Comparison of ENCODE assay signal across 8 mouse cellular contexts in genomic region chr3:104790401-104790937, GRCm38 (mm10). TPM values are rescaled to one million over a fixed set of nuclear protein-coding genes. Genes with fewer than 3 reads are reported as not detected.
DNase-seq lines count a peak whose midpoint lies in the region; ATAC-seq and TF ChIP-seq lines count a peak whose summit lies in the region.

No protein-coding gene starts in this region.

- H3K9me3 ChIP-seq in heart, embryonic 14.5 days (ENCODE audit: control insufficient read depth, low read length) = no peaks in the 10 kb centered on the region

- TF ChIP-seq POLR2A in cortical plate, adult 2 months (IDR thresholded peaks at IDR 0.05; ENCODE audit: extremely low read depth, insufficient read depth, low read length) = no peak

- peaks cover 14% of the 10 kb centered on the region for H3K4me1 ChIP-seq in cortical plate, adult 2 months (ENCODE audit: control insufficient read depth, insufficient read depth, low read length)
- peaks cover 50 to 61% of the 10 kb centered on the region in 2 experiments for H3K4me1 ChIP-seq in heart, embryonic 14.5 days (ENCODE audit: control insufficient read depth in 2 of 2, insufficient read depth in 2 of 2, low read length in 2 of 2)

- ATAC-seq in heart, embryonic 14.5 days (ENCODE audit: insufficient number of reproducible peaks, insufficient read depth, low FRiP score, low read depth) = peak; percentile 8; the same call in 1 of the 2 replicates
- ATAC-seq in monocyte, adult 5-6 weeks (replicated peaks; ENCODE audit: insufficient number of reproducible peaks, low FRiP score, low TSS enrichment, poor library complexity, severe bottlenecking) = no peak

- H3K27me3 ChIP-seq in heart, embryonic 14.5 days (ENCODE audit: control insufficient read depth, insufficient read depth, low read length) = no peaks in the 10 kb centered on the region

- H3K9ac ChIP-seq in heart, embryonic 14.5 days (ENCODE audit: low read length) = peak overlapping the region; percentile 95

- peak; percentile 26 for DNase-seq in adrenal gland, adult 2 months
- no peak for DNase-seq in adrenal gland, postnatal 4 days (ENCODE audit: low spot score in 2 of 2)
- peak; percentile 62 for DNase-seq in kidney, postnatal 10 days
- peak; percentile 54 for DNase-seq in mesoderm, embryonic 11.5 days (ENCODE audit: low read depth, low spot score)
- no peak for DNase-seq in cerebellum, adult 9-10 months

- H3K36me3 ChIP-seq in heart, embryonic 14.5 days (ENCODE audit: control insufficient read depth, insufficient read depth, low read length) = peaks cover 49% of the 10 kb centered on the region

- no peak overlapping the region for H3K27ac ChIP-seq in cortical plate, adult 2 months (ENCODE audit: insufficient read depth, low read length)
- peak overlapping the region; percentile 91 to 95 for H3K27ac ChIP-seq in heart, embryonic 14.5 days (replicated peaks in 1 of 2; ENCODE audit: control insufficient read depth in 1 of 2, insufficient read depth in 1 of 2, low read depth in 2 of 2, low read length in 2 of 2)

- H3K4me3 ChIP-seq in cortical plate, adult 2 months (ENCODE audit: insufficient read depth, low read length) = 0 out of 2 replicates have a peak overlapping the region, but pooled peaks have one; percentile 12
- H3K4me3 ChIP-seq in heart, embryonic 14.5 days (ENCODE audit: control insufficient read depth in 1 of 2, insufficient read depth in 1 of 2, low read depth in 1 of 2, low read length in 2 of 2) = peak overlapping the region; percentile 83 to 93

- H3K4me2 ChIP-seq in heart, embryonic 14.5 days (ENCODE audit: low read length) = peak overlapping the region; percentile 90

- 7% methylated on average over 6 of the region's 6 CpGs for WGBS in heart, embryonic 14.5 days

- TF ChIP-seq CTCF in cortical plate, adult 2 months (IDR thresholded peaks at IDR 0.05; ENCODE audit: extremely low read depth, insufficient read depth, low read length) = no peak

RNA-seq across cellular contexts. Expression of gene Rhoc, which starts 2.3 kb away (rescaled TPM):
- 100 to 1,000 TPM; 128 to 132 TPM for total RNA-seq in adrenal gland, adult 2 months (2021)
- polyA plus RNA-seq in adrenal gland, adult 2 months (2012; rRNA removed) = 61.3 and 69.7 TPM in 2 replicates
- total RNA-seq in adrenal gland, postnatal 4 days (2021) = 100 to 1,000 TPM; 190 to 195 TPM
- polyA plus RNA-seq in cortical plate, adult 2 months (2012; rRNA removed) = 26.5 and 32.5 TPM in 2 replicates
- polyA plus RNA-seq in heart, embryonic 14.5 days (2014; fragmentation: Nextera tagmentation; extraction: Ambion mirVana) = 178 and 202 TPM in 2 replicates
- 10.9 to 45.4 TPM (median 13.3 TPM) in 3 replicates for total RNA-seq in monocyte, adult 5-6 weeks (2017)

RNA-seq across cellular contexts. Expression of gene Fam19a3, which starts 8.8 kb away (rescaled TPM):
- total RNA-seq in adrenal gland, adult 2 months (2021) = 1 to 10 TPM in 1 of 2 experiments, under 1 TPM in 1; 0.43 to 1.3 TPM
- polyA plus RNA-seq in adrenal gland, adult 2 months (2012; rRNA removed) = 0.46 and 2.1 TPM in 2 replicates
- total RNA-seq in adrenal gland, postnatal 4 days (2021) = 1 to 10 TPM; 1.2 to 1.3 TPM
- polyA plus RNA-seq in cortical plate, adult 2 months (2012; rRNA removed) = 0.08 TPM in 2 replicates
- polyA plus RNA-seq in heart, embryonic 14.5 days (2014; fragmentation: Nextera tagmentation; extraction: Ambion mirVana) = 1.0 and 1.9 TPM in 2 replicates
- 0.32 to 4.9 TPM (median 1.9 TPM) in 3 replicates for total RNA-seq in monocyte, adult 5-6 weeks (2017)

RNA-seq across cellular contexts. Expression of gene Ppm1j, which starts 9.6 kb away (rescaled TPM):
- 10 to 100 TPM in 1 of 2 experiments, 1 to 10 TPM in 1; 5.0 to 13.1 TPM for total RNA-seq in adrenal gland, adult 2 months (2021)
- polyA plus RNA-seq in adrenal gland, adult 2 months (2012; rRNA removed) = 11.6 and 12.2 TPM in 2 replicates
- total RNA-seq in adrenal gland, postnatal 4 days (2021) = 1 to 10 TPM; 8.8 to 9.2 TPM
- 0.93 and 1.1 TPM in 2 replicates for polyA plus RNA-seq in cortical plate, adult 2 months (2012; rRNA removed)
- polyA plus RNA-seq in heart, embryonic 14.5 days (2014; fragmentation: Nextera tagmentation; extraction: Ambion mirVana) = 33.0 and 33.2 TPM in 2 replicates
- 29.4 to 78.1 TPM (median 44.9 TPM) in 3 replicates for total RNA-seq in monocyte, adult 5-6 weeks (2017)

RNA-seq across cellular contexts. Expression of gene Mov10, which starts 27.9 kb away (rescaled TPM):
- 10 to 100 TPM; 16.7 to 18.9 TPM for total RNA-seq in adrenal gland, adult 2 months (2021)
- polyA plus RNA-seq in adrenal gland, adult 2 months (2012; rRNA removed) = 13.2 and 15.3 TPM in 2 replicates
- total RNA-seq in adrenal gland, postnatal 4 days (2021) = 10 to 100 TPM; 49.0 to 52.8 TPM
- polyA plus RNA-seq in cortical plate, adult 2 months (2012; rRNA removed) = 11.8 and 13.4 TPM in 2 replicates
- 20.9 and 22.1 TPM in 2 replicates for polyA plus RNA-seq in heart, embryonic 14.5 days (2014; fragmentation: Nextera tagmentation; extraction: Ambion mirVana)
- total RNA-seq in monocyte, adult 5-6 weeks (2017) = 3.2 to 8.2 TPM (median 7.1 TPM) in 3 replicates

Comparison
In these comparisons a context has a peak if more than half of its experiments do, and no peak if none do; other contexts are left out.
1. DNase-seq: peak in adrenal gland, adult 2 months (single experiment), kidney, postnatal 10 days (single experiment) and mesoderm, embryonic 11.5 days (single experiment); none in adrenal gland, postnatal 4 days (0 of 2) and cerebellum, adult 9-10 months (single experiment).